13 mouse cellular contexts compared by ENCODE assay signal in genomic region chr1:127622349-127622748, GRCm38 (mm10). TPM values are rescaled to one million over a fixed set of nuclear protein-coding genes. Genes with fewer than 3 reads are reported as not detected.
"Had no signal": no experiment of that assay in that cellular context is flagged by ENCODE, and none has a peak within 500 bp of the region (broad histone marks: within the 10 kb centered on the region; RNA-seq: fewer than 3 reads in every experiment).

No protein-coding gene starts in this region.

- H3K36me3 ChIP-seq: limb, embryonic 10.5 days; liver, embryonic 15.5 days; midbrain, embryonic 15.5 days; neural tube, embryonic 12.5 days; stomach, embryonic 15.5 days had no signal

- DNase-seq: kidney, postnatal 25 days; lung, adult 2 months; lung, postnatal 36 days; spleen, adult 18-20 months; thymus, adult 2 months; thymus, postnatal 25 days had no signal

- H3K27me3 ChIP-seq: liver, embryonic 15.5 days; midbrain, embryonic 15.5 days; neural tube, embryonic 12.5 days; stomach, embryonic 15.5 days had no signal

- H3K4me3 ChIP-seq: left cerebral cortex, adult 2 months; limb, embryonic 10.5 days; liver, embryonic 15.5 days; midbrain, embryonic 15.5 days; neural tube, embryonic 12.5 days; stomach, embryonic 15.5 days had no signal

RNA-seq across cellular contexts. Expression of gene Tmem163, which starts 57.0 kb away (rescaled TPM):
- total RNA-seq: megakaryocyte progenitor cell, adult 5-6 weeks had no signal
